Mouse (Mus musculus) liver, adult 2 months (tissue): Measurements from ENCODE around the gene Unc93a2.
"Not testable (repeated sequence)": the region's sequence is repeated elsewhere in the genome, so short reads cannot be mapped to it uniquely, and the experiment has no call there.

ENCODE experiments used
- CTCF ChIP-seq: fragments of 200-500 bp; IDR thresholded peaks from 2 replicates; pipeline ENCODE4 v1.5.1; 2011; ENCODE audit warnings: low read depth, low read length, control low read depth
- POLR2A ChIP-seq: fragments of 200-500 bp; IDR thresholded peaks from 2 replicates; pipeline ENCODE4 v1.6.1; 2011; ENCODE audit warnings: low read length, control low read depth; ENCODE audit not compliant: insufficient read depth; ENCODE audit errors: extremely low read depth

- TF ChIP-seq POLR2A, CTCF: not testable (repeated sequence)
Observed at GRCm38 (mm10) chr17:7385364-7385763, at the start of gene Unc93a2.
